Mouse (Mus musculus) liver, adult 2 months (tissue): Measurements from ENCODE around the gene Mesp2. TPM values are rescaled to one million over a fixed set of nuclear protein-coding genes. Genes with fewer than 3 reads are reported as not detected.

ENCODE experiments used
- DNase-seq: peaks from one replicate; pipeline ENCODE4 v3.0.0-alpha.2; 2011; ENCODE audit warnings: low read depth, low spot score; ENCODE audit errors: extremely low read depth
- H3K27ac ChIP-seq: fragments of 200-500 bp; replicated peaks from 2 replicates; pipeline ENCODE4 v1.5.1; 2012; ENCODE audit warnings: low read depth, mild to moderate bottlenecking, control low read depth, inconsistent platforms, low read length; ENCODE audit not compliant: insufficient read depth
- H3K27me3 ChIP-seq: fragments of 200-500 bp; 2 replicates; pipeline ENCODE4 v1.6.1; 2012; ENCODE audit warnings: mild to moderate bottlenecking, moderate library complexity, low read length, inconsistent platforms; ENCODE audit not compliant: control insufficient read depth, insufficient read depth
- H3K36me3 ChIP-seq: fragments of 200-500 bp; 2 replicates; pipeline ENCODE4 v1.6.1; 2012; ENCODE audit warnings: low read length, inconsistent platforms; ENCODE audit not compliant: control insufficient read depth, insufficient read depth
- H3K4me1 ChIP-seq: fragments of 200-500 bp; 2 replicates; pipeline ENCODE4 v1.6.1; 2011; ENCODE audit warnings: low read length; ENCODE audit not compliant: control insufficient read depth, insufficient read depth
- H3K4me3 ChIP-seq: fragments of 200-500 bp; 2 replicates; pipeline ENCODE4 v1.5.1; 2011; ENCODE audit warnings: low read depth, mild to moderate bottlenecking, control low read depth, low read length, moderate library complexity; ENCODE audit not compliant: insufficient read depth
- H3K79me2 ChIP-seq: fragments of 200-500 bp; 2 replicates; pipeline ENCODE4 v1.6.1; 2012; ENCODE audit warnings: inconsistent platforms, mild to moderate bottlenecking, low read length, moderate library complexity; ENCODE audit not compliant: control insufficient read depth, insufficient read depth
- H3K9ac ChIP-seq: fragments of 200-500 bp; 2 replicates; pipeline ENCODE4 v1.6.1; 2012; ENCODE audit warnings: low read depth, mild to moderate bottlenecking, control low read depth, inconsistent platforms, low read length
- CTCF ChIP-seq: fragments of 200-500 bp; IDR thresholded peaks from 2 replicates; pipeline ENCODE4 v1.5.1; 2011; ENCODE audit warnings: low read depth, low read length, control low read depth
- POLR2A ChIP-seq: fragments of 200-500 bp; IDR thresholded peaks from 2 replicates; pipeline ENCODE4 v1.6.1; 2011; ENCODE audit warnings: low read length, control low read depth; ENCODE audit not compliant: insufficient read depth; ENCODE audit errors: extremely low read depth
- WGBS: fragments of 180-500 bp; shearing (Covaris S2); methylation state at CpG from one replicate; pipeline ENCODE4 v1.1.7; 2018; 5-methylcytosine and 5-hydroxymethylcytosine counted together
- polyA plus RNA-seq: library from polyadenylated mRNA; depleted of rRNA; stranded (reverse); fragments of >200 nt; gene quantifications from 2 replicates; pipeline ENCODE4 v1.2.3, GENCODE M21; 2012
- total RNA-seq: library from RNA; depleted of rRNA; stranded (reverse); fragments of >200 nt; gene quantifications from 2 replicates; pipeline ENCODE4 v1.2.3, GENCODE M21; 2014

Gene Mesp2
- total and polyA plus RNA-seq, 2 experiments: 0.09 to 0.23 TPM

DNA sequence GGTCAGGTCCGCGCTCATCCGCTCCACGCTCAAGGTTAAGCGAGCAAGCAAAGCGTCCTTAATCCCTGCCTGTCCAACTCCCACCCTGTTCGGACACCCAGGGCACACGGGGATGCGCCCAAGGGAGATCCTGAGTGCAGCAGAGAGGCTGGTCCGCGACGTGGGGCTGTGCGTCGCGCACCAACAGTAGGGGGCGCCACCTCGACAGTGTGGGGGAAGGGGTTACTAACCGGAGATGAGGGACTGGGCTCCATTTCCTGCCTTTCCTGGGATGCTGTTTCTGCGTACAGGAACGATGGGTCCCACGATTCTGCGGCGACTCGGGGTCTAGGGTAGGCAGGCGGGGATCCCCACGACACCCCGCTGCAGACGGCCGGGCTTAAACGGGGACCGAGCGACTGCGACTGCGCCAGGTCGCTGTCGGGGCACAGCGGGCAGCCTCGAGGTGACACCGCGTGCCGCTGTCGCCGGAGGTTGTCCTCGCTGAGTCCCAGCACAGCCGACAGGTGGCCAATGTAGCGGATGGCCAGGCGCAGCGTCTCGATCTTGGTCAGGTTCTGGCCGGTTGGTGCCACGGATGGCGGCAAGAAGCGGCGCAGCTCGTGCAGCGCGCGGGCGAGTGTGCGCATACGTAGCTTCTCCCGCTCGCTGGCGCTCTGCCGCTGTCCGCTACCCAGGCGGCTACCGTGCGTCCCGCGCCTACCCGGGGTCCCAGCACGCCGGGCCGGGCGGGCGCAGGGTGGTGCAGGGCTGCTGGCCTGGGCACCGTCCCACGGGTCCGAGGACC is 17.7 kb upstream of the Mesp2 start:
- peaks cover 5% of the 10 kb centered on the region for H3K27me3 ChIP-seq
- peak overlapping the region; percentile 68 for H3K9ac ChIP-seq
- no peak overlapping the region for H3K27ac ChIP-seq
- no peaks in the 10 kb centered on the region for H3K36me3 ChIP-seq
- no peaks in the 10 kb centered on the region for H3K79me2 ChIP-seq
- DNase-seq: peak; percentile 36
- peaks cover 4% of the 10 kb centered on the region for H3K4me1 ChIP-seq
- 3% methylated on average over 80 of the region's 80 CpGs for WGBS
- TF ChIP-seq POLR2A: no peak
- peak; percentile 89 for TF ChIP-seq CTCF
- H3K4me3 ChIP-seq: peak overlapping the region; percentile 58

DNA sequence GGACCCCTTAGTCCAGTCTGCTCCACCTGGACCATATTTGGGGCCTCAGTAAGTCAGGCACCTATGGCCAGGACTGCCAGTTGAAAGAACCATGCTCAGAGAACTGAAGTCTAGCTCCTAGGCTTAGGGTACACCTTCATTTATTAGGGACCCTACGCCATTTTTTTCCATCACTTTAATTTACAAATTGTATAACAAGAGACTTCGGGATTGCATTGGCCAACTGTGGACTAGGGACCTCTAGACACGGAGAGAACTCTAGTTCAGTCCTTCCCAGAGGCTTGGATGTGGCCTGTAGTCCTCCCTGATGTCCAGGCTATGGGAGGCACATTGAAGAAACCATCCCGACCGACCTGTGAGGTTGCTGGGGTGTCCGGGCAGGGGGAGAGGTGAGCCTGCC is 16.8 kb upstream of the Mesp2 start, which contains the start of gene Mesp1:
Gene Mesp1 (minus strand): TSS at position 101 of the 400 bp plus-strand sequence.
- Histone ChIP-seq H3K27me3 (peaks cover 5% of the 10 kb centered on the region), H3K27ac (no peak within 1 kb of the TSS), H3K4me3 (peak within 1 kb of the TSS; percentile 58), H3K79me2 (no peaks in the 10 kb centered on the region), H3K9ac (peak within 1 kb of the TSS; percentile 68), H3K4me1 (peaks cover 4% of the 10 kb centered on the region), H3K36me3 (no peaks in the 10 kb centered on the region)
- DNase-seq: no peak
- WGBS: 87% methylated on average over 6 of the region's 6 CpGs
- no peak for TF ChIP-seq POLR2A
- no peak for TF ChIP-seq CTCF

DNA sequence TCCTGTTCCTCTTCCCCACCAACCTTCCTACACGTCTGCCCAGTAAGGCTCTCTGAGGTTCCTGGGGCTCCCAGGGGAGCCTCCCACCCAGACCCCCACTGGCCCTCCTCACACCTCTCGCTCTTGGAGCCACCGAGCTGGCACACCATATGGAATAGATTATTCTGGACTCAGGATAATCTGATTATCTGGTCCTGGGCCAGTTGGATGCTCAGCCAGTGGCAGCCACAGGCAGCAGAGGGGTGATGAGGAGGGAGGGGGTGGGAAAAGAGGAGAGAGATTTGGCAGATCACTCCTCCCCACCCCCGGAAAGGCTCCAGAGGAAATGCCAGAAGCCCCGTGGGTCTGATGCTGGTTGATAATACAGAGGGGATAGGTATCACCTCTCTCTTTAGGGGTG is 11.9 kb upstream of the Mesp2 start:
- H3K4me3 ChIP-seq: no peak overlapping the region
- H3K79me2 ChIP-seq: no peaks in the 10 kb centered on the region
- H3K36me3 ChIP-seq: no peaks in the 10 kb centered on the region
- TF ChIP-seq POLR2A: no peak
- no peak for TF ChIP-seq CTCF
- H3K27ac ChIP-seq: no peak overlapping the region
- H3K27me3 ChIP-seq: no peaks in the 10 kb centered on the region
- no peak for DNase-seq
- H3K9ac ChIP-seq: no peak overlapping the region
- H3K4me1 ChIP-seq: no peaks in the 10 kb centered on the region
- 28% methylated on average over 5 of the region's 5 CpGs for WGBS

DNA sequence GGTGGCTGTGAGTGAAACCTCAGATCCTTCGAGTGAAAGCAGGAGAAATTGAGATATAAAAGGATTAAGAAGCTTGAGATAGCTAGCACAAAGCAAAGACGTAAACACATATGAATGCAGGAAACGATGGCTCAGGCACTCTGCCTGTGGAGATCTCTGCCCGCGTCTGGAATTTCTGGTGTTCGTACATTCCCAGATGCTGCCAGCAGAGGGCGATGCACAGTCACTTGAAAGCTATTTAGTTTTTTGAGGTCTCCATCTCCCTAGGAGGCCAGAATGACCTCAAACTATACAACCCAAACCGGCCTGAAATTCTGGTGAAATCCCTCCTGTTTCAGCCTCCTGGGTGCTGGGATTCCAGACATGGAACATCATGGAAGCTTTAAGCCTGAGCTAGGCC is 11.5 kb upstream of the Mesp2 start:
- DNase-seq: peak; percentile 49
- no peak overlapping the region for H3K27ac ChIP-seq
- no peaks in the 10 kb centered on the region for H3K79me2 ChIP-seq
- TF ChIP-seq POLR2A (no peak), CTCF (peak; percentile 80)
- H3K27me3 ChIP-seq: no peaks in the 10 kb centered on the region
- H3K4me1 ChIP-seq: peaks cover 2% of the 10 kb centered on the region; the same call in 1 of the 2 replicates
- H3K36me3 ChIP-seq: no peaks in the 10 kb centered on the region
- H3K4me3 ChIP-seq: no peak overlapping the region
- WGBS: 2% methylated on average over 8 of the region's 8 CpGs
- no peak overlapping the region for H3K9ac ChIP-seq

DNA sequence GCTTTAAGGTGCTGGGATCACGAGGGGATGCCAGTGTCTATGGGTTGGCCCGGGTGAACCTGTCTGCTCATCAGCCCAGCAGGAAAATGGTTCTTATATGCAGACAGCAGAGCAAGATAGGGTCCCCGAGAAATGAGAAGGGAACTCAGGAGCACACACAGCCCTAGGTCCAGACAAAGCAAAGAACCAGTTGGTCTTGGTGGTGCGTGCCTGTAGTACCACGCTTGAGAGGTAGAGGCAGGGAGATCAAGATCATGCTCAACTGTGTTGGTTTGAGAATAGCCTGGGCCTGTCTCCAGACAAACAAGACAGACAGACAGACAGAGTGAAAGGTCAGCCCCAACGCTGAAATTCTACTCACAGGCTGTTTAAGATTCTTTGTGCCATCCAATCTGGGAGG is 11.0 kb upstream of the Mesp2 start:
- no peaks in the 10 kb centered on the region for H3K36me3 ChIP-seq
- no peaks in the 10 kb centered on the region for H3K79me2 ChIP-seq
- DNase-seq: no peak
- no peak overlapping the region for H3K9ac ChIP-seq
- 69% methylated on average over 6 of the region's 6 CpGs for WGBS
- H3K27ac ChIP-seq: no peak overlapping the region
- H3K27me3 ChIP-seq: no peaks in the 10 kb centered on the region
- no peak overlapping the region for H3K4me3 ChIP-seq
- peaks cover 3% of the 10 kb centered on the region; the same call in 1 of the 2 replicates for H3K4me1 ChIP-seq
- no peak for TF ChIP-seq POLR2A
- no peak for TF ChIP-seq CTCF

DNA sequence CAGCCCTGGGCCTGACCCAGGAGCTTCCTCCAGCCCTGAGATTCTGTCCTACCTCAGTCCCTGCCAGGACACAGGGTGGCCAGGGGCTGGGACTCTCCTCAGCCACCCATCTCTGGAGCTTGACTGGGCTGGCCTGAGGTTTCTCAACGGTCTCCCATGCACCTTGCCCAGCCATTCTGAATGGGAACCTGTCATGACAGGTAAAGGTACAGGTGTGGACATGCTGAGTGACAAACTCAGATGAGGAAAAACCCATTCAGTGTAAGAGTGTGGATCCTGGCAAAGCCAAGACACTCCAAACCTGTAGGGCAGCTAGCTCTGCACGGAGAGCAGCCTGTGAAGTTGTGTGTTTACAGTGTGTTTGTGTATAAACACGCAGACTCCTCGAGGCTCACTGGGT is 10.2 kb upstream of the Mesp2 start:
- no peak for TF ChIP-seq CTCF
- no peak for TF ChIP-seq POLR2A

More for the DNA sequence above, 10.2 kb upstream of the Mesp2 start:
- 85% methylated on average over 4 of the region's 4 CpGs for WGBS
- Histone ChIP-seq H3K79me2 (no peaks in the 10 kb centered on the region), H3K4me1 (peaks cover 3% of the 10 kb centered on the region; the same call in 1 of the 2 replicates), H3K36me3 (no peaks in the 10 kb centered on the region), H3K27ac (no peak overlapping the region), H3K27me3 (no peaks in the 10 kb centered on the region), H3K4me3 (no peak overlapping the region), H3K9ac (no peak overlapping the region)
- DNase-seq: no peak
